ENCODE assay signal across 8 mouse cellular contexts in the genomic region with DNA sequence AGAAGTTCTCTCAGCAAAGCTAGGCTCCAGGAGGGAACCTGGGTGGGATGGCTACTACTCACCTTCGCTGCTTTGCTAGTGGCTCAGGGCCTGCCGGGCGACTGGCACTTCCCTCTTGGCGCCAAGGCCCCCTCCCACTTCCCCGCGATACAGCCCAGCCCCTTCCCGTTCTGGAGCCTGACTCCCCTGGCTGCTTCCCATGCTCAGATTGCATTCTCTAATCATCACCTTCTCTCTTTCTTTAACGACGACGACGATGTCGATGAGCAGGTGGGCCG. TPM values are rescaled to one million over a fixed set of nuclear protein-coding genes. Genes with fewer than 3 reads are reported as not detected.
DNase-seq lines count a peak whose midpoint lies in the region; ATAC-seq and TF ChIP-seq lines count a peak whose summit lies in the region.

A gene (minus strand): TSS at position 138 of the 278 bp plus-strand sequence.

- peak within 1 kb of the TSS; percentile 64 for H3K9ac ChIP-seq in limb, embryonic 14.5 days (ENCODE audit: low read depth, low read length, severe bottlenecking)
- H3K9ac ChIP-seq in neural tube, embryonic 12.5 days: peak within 1 kb of the TSS; percentile 26; the same call in 1 of the 2 replicates

- H3K4me3 ChIP-seq in forebrain, embryonic 10.5 days: peak within 1 kb of the TSS; percentile 46
- H3K4me3 ChIP-seq in limb, embryonic 14.5 days (replicated peaks; ENCODE audit: low read length): peak within 1 kb of the TSS; percentile 49
- peak within 1 kb of the TSS; percentile 26 for H3K4me3 ChIP-seq in neural tube, embryonic 12.5 days

- H3K4me2 ChIP-seq in limb, embryonic 14.5 days (replicated peaks; ENCODE audit: low read depth, low read length, severe bottlenecking): peak within 1 kb of the TSS; percentile 81
- H3K4me2 ChIP-seq in neural tube, embryonic 12.5 days (replicated peaks): peak within 1 kb of the TSS; percentile 51

- intact Hi-C loops in heart, postnatal 36 days (cut with DNase I): no loop called here

- ATAC-seq in limb, embryonic 14.5 days (ENCODE audit: low FRiP score, low read depth): 0 out of 2 replicates have a peak, but pooled peaks have one; percentile 11
- ATAC-seq in neural tube, embryonic 12.5 days (ENCODE audit: low FRiP score, low read depth): no peak

- H3K27me3 ChIP-seq in forebrain, embryonic 10.5 days (ENCODE audit: poor library complexity, severe bottlenecking): peaks cover 95% of the 10 kb centered on the region
- peaks cover 15% of the 10 kb centered on the region; the same call in 1 of the 2 replicates for H3K27me3 ChIP-seq in limb, embryonic 14.5 days (ENCODE audit: control insufficient read depth, insufficient read depth, low read length)
- H3K27me3 ChIP-seq in neural tube, embryonic 12.5 days (replicated peaks): peaks cover 78% of the 10 kb centered on the region

- no peaks in the 10 kb centered on the region for H3K9me3 ChIP-seq in forebrain, embryonic 10.5 days
- no peaks in the 10 kb centered on the region for H3K9me3 ChIP-seq in limb, embryonic 14.5 days (ENCODE audit: control insufficient read depth, low read length)
- H3K9me3 ChIP-seq in neural tube, embryonic 12.5 days: no peaks in the 10 kb centered on the region

- peaks cover 49% of the 10 kb centered on the region for H3K4me1 ChIP-seq in forebrain, embryonic 10.5 days
- peaks cover 19% of the 10 kb centered on the region for H3K4me1 ChIP-seq in limb, embryonic 14.5 days (ENCODE audit: control insufficient read depth, insufficient read depth, low read length)
- H3K4me1 ChIP-seq in neural tube, embryonic 12.5 days: peaks cover 12% of the 10 kb centered on the region

- peak; percentile 21 for DNase-seq in kidney, adult 18-20 months
- DNase-seq in kidney, adult 11 months: no peak
- DNase-seq in forebrain, embryonic 10.5 days (ENCODE audit: extremely low spot score, low spot score): no peak
- DNase-seq in heart, postnatal 36 days: peak; percentile 41 to 49
- no peak for DNase-seq in limb, embryonic 14.5 days (ENCODE audit: low spot score)
- no peak for DNase-seq in layer of hippocampus, adult 8-10 months (ENCODE audit: low spot score in 2 of 2)
- DNase-seq in left cerebral cortex, adult 9 months (ENCODE audit: low spot score in 2 of 2): no peak

- TF ChIP-seq POLR2A in limb, embryonic 14.5 days (IDR thresholded peaks at IDR 0.05; ENCODE audit: borderline replicate concordance, extremely low read depth, insufficient read depth, insufficient read length): 0 out of 2 replicates have a peak, but pooled peaks have one; percentile 21

- H3K27ac ChIP-seq in forebrain, embryonic 10.5 days: peak within 1 kb of the TSS; percentile 6; the same call in 1 of the 2 replicates
- H3K27ac ChIP-seq in limb, embryonic 14.5 days (replicated peaks; ENCODE audit: low read depth, low read length): peak within 1 kb of the TSS; percentile 65
- H3K27ac ChIP-seq in neural tube, embryonic 12.5 days: no peak within 1 kb of the TSS

- no peaks in the 10 kb centered on the region for H3K36me3 ChIP-seq in forebrain, embryonic 10.5 days (replicated peaks)
- peaks cover 8% of the 10 kb centered on the region; the same call in 1 of the 2 replicates for H3K36me3 ChIP-seq in limb, embryonic 14.5 days (ENCODE audit: control insufficient read depth, insufficient read depth, low read length)
- H3K36me3 ChIP-seq in neural tube, embryonic 12.5 days: no peaks in the 10 kb centered on the region

- 4% methylated on average over 13 of the region's 13 CpGs for WGBS in forebrain, embryonic 10.5 days
- WGBS in limb, embryonic 14.5 days: 2% methylated on average over 13 of the region's 13 CpGs
- WGBS in neural tube, embryonic 12.5 days: 5% methylated on average over 13 of the region's 13 CpGs

RNA-seq across cellular contexts. Expression of the gene that starts here (rescaled TPM):
- 4.6 and 5.4 TPM in 2 replicates for polyA plus RNA-seq in forebrain, embryonic 10.5 days (2016; fragmentation: Nextera tagmentation; extraction: Ambion mirVana)
- total RNA-seq in heart, postnatal 36 days (2021): 10 to 100 TPM; 18.0 to 21.0 TPM
- 32.4 and 35.0 TPM in 2 replicates for polyA plus RNA-seq in limb, embryonic 14.5 days (2012; rRNA removed)
- polyA plus RNA-seq in limb, embryonic 14.5 days (2014; fragmentation: Nextera tagmentation; extraction: Ambion mirVana): 16.8 and 17.8 TPM in 2 replicates
- polyA plus RNA-seq in neural tube, embryonic 12.5 days (2016; fragmentation: Nextera tagmentation; extraction: Ambion mirVana): 9.2 and 10.1 TPM in 2 replicates
- total RNA-seq in layer of hippocampus, adult 8-10 months (2022): 1 to 10 TPM; 3.4 to 6.8 (median 4.8) TPM

Comparison
In these comparisons a context has a peak if more than half of its experiments do, and no peak if none do; other contexts are left out.
1. DNase-seq: peak in kidney, adult 18-20 months (single experiment) and heart, postnatal 36 days (2 of 2); none in kidney, adult 11 months (single experiment), forebrain, embryonic 10.5 days (single experiment), limb, embryonic 14.5 days (single experiment), layer of hippocampus, adult 8-10 months (0 of 2) and left cerebral cortex, adult 9 months (0 of 2).
2. Peak in every context shown above with its lines, with median percentiles within 50 percentile points of each other: H3K4me3 ChIP-seq.